Mouse (Mus musculus) left cerebral cortex, postnatal 4 days (tissue): ENCODE data around the gene Rnf144a. TPM values are rescaled to one million over a fixed set of nuclear protein-coding genes. Genes with fewer than 3 reads are reported as not detected.

Source experiments
- DNase-seq: peaks from one replicate; pipeline ENCODE4 v3.0.0-alpha.2; 2022
- intact Hi-C: fragments of 180-260 bp; cut with DNase I; formaldehyde crosslinking; loops from one replicate; pipeline ENCODE4 v1.15.1; 2025
- total RNA-seq, 2 experiments: library from RNA; stranded (reverse); gene quantifications; 2 replicates each; pipeline ENCODE4 v1.2.3; 2021

Gene Rnf144a
- total RNA-seq, 2 experiments from 2014 or later: 41.8 to 45.4 TPM

- intact Hi-C loops: no loop called here
- DNase-seq: no peak
These were observed 38.3 kb downstream of the Rnf144a start for GRCm38 (mm10) chr12:26376541-26377323.

DNA sequence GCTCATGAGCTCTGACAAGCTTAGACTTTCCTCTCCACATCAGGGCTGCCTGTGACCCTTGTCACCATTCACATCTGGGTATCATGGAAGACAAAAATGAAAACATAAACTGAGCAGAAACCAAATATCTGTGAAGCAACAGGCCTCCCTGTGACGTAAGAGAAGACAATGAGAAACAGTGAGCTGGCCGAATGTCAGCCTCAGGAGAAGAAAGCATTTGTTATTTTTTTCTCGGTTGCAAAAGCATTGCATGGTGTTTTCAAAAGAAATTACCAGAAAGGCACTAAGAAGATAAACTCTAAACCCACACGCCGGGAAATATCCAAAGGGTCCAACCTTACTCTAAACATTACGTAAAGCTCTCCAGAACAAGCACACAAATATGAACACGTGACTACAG lies 41.3 kb downstream of the Rnf144a start:
- intact Hi-C loops: no loop called here
- no peak for DNase-seq

GRCm38 (mm10) chr12:26370004-26370403 lies 45.0 kb downstream of the Rnf144a start:
- intact Hi-C loops: no loop called here
- peak; percentile 32 for DNase-seq

DNA sequence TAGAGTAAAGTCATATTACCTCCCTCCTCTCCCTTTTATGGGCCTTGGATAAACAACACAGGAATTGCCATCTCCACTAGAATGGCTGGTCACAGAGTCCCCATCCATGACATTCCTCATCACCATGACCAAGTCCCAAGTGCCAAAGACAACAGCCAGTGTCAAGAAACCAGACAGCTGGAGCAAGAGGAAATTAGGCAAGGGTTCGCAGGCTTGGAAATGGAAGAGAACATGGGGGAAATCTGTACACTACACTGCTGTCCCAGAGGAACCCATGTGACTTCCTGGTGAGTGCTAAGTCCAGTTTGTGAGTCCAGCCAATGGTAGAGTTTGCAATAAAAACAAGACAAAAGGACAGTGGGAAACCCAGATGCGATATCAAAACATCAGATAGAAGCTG lies 47.7 kb downstream of the Rnf144a start:
- no peak for DNase-seq
- intact Hi-C loops: no loop called here

DNA sequence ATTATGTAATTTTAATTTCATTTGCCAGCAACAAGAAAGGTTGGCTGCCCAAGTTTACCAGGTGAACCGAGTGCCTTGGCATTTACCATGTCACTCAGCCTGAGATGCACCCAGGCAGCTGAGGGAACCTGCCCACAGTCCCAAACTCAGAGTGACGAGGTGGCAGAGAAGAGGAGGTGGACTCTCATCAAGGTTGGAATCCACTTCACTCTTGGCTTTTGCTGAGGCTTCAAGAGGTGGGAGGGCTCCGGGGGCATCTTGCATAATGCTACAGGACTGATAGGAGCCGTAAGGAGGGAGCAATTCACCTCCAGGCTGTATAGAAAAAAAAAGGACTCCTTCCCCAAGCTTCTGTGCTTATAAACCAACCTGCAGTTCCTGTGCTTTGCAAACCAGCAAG lies 48.7 kb downstream of the Rnf144a start:
- DNase-seq: no peak
- intact Hi-C loops: no loop called here

- DNase-seq: no peak
- intact Hi-C loops: no loop called here
These were observed 49.3 kb downstream of the Rnf144a start for GRCm38 (mm10) chr12:26365531-26366315.

DNA sequence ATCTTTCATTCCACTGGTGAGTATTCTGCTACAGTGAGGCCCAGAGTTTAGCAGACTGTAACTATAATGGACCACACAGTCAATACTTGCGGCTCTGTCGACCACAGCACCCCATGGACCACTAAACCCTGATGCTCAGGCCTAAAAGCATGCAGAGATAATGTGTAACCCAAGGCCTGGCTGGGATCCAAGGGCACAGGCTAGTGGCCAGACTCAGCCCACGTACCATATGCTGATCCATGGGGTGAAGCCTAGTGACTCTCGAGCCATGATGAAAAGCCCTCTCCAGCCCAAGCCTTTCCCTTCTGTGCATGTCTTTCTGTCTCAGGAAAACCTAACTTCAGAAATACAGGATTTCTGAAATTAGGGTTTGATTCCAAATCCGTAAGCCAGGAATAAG lies 50.2 kb downstream of the Rnf144a start:
- intact Hi-C loops: no loop called here

GRCm38 (mm10) chr12:26360946-26361523 lies 54.0 kb downstream of the Rnf144a start:
- intact Hi-C loops: no loop called here
- DNase-seq: no peak

More for the DNA sequence above, 50.2 kb downstream of the Rnf144a start:
- peak; percentile 85 for DNase-seq

GRCm38 (mm10) chr12:26359817-26360216 lies 55.2 kb downstream of the Rnf144a start:
- peak; percentile 68 for DNase-seq
- intact Hi-C loops: no loop called here

- no peak for DNase-seq
- intact Hi-C loops: no loop called here
These were observed 55.8 kb downstream of the Rnf144a start for GRCm38 (mm10) chr12:26359241-26359640.

- intact Hi-C loops: no loop called here
- DNase-seq: no peak
These were observed 57.8 kb downstream of the Rnf144a start for GRCm38 (mm10) chr12:26357246-26357645.

DNA sequence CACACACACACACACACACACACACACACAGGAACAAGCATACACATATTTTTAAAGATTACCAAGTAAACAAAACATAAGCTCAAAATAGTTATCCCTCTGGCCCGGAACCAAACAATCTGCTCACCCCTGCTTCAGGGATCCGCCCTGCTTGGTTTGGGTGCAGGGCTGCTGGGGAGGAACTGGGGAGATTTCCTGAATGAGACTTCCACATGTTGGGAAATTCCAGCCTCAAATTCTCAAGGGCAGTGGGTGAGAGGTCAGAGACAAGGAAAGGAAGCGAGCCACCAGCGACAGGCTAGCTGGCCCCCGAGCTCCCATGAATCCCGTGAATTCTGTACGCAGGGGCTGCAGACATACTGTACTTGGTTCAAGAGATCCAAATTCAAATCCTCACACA lies 58.9 kb downstream of the Rnf144a start:
- intact Hi-C loops: no loop called here

DNA sequence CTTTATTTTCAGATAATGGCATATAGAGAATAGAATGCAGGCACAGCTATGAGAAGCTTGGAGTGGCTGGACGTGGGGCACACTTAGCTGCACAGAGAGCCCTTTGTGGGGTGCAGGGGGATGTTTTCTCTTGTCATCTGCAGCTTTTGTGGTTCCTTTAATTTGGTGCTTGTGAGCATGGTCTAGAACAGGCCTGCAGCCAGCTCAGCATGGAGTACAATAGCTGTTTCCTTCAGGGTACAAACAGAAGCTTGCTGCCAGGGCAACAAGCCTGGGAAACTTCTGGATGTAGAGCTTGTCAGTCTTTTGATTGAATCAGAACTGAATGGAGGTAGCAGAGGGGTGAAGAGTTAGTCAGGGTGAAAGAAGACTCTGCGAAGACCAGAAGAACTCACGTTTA lies 63.7 kb downstream of the Rnf144a start:
- no peak for DNase-seq
- intact Hi-C loops: no loop called here

More for the DNA sequence above, 58.9 kb downstream of the Rnf144a start:
- DNase-seq: no peak

DNA sequence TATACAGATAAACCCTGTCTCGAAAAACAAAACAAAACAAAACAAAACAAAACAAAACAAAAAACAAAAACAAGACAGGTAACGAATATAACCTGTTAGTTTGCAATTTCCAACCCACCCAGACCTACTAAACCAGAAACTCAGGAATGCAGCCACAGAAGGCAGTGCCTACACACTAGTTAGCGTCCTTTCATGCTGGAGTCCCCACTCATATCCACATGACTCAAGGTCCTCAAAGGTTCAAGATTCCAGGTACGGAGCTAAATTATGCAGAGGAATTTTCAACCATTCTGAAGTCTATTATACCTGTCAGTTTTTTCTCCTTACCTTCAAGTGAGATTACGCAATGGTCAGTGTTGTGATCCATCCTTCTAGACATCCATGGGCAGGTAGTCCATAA lies 70.6 kb downstream of the Rnf144a start:
- no peak for DNase-seq
- intact Hi-C loops: no loop called here

DNA sequence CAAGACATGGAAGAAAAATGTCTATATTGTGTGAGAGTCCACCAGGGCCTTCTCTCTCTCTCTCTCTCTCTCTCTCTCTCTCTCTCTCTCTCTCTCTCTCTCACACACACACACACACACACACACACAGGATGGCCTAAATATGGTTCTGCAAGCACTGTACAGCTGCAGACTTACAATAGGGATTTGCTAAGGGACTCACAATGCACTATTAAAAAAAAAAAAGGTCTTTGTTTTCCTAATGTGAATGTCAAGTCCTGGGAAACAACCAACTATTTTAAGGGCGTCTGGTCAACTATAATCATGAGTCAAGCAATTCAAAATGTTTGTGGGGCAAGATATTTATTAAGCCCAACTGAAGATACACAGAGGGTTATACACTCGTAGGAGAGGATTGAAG lies 71.9 kb downstream of the Rnf144a start:
- no peak for DNase-seq
- intact Hi-C loops: no loop called here

GRCm38 (mm10) chr12:26342663-26343062 lies 72.4 kb downstream of the Rnf144a start:
- intact Hi-C loops: no loop called here
- DNase-seq: no peak

GRCm38 (mm10) chr12:26342086-26342485 lies 73.0 kb downstream of the Rnf144a start:
- no peak for DNase-seq
- intact Hi-C loops: no loop called here

- DNase-seq: no peak
- intact Hi-C loops: no loop called here
These were observed 74.4 kb downstream of the Rnf144a start for GRCm38 (mm10) chr12:26340621-26341020.

DNA sequence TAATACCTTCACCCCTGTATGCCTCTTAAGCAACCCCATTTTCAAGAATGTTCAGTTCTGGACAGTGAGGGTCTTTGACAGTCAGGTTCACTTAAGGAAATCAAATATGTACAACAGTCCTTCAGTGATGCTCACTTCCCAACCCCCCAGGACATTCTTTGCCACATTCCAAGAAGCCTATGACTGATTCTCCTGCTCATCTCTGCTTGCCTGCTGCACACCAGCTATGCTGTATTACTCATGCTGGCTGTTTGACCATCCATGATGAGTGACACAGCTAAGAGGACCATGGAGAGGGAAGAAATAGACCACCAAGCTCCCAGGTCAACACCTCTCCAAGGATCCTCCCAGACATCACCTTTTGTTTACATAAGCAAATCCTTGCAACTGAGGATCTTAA lies 75.2 kb downstream of the Rnf144a start:
- DNase-seq: no peak
- intact Hi-C loops: no loop called here

DNA sequence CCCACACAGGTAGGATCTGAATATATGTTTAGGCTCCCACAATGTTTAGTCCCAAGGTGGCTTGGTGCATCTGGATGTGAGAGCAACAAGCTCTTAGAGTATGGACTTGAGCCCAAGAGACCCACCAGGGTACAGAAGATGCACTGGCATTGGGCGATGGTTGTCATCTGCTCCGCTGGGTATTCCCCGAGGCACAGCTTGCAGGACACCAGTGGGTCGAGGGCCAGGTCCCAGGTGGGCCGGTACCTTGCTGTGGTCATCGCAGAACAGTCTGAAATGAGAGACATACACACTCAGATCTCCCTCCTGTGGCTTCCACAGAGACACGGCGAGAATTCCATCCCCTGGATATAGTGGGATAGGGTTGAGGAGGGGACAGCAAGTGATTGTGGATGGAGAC lies 75.9 kb downstream of the Rnf144a start:
- intact Hi-C loops: no loop called here
- DNase-seq: no peak

GRCm38 (mm10) chr12:26333678-26334077 lies 81.4 kb downstream of the Rnf144a start:
- intact Hi-C loops: no loop called here
- no peak for DNase-seq

GRCm38 (mm10) chr12:26331048-26331447 lies 84.0 kb downstream of the Rnf144a start:
- DNase-seq: peak; percentile 29
- intact Hi-C loops: no loop called here
